Mouse (Mus musculus) layer of hippocampus, adult 9-11 months (tissue): ENCODE measurements around the gene Ripor2.
A peak's percentile ranks its signal among the peaks of the same experiment; 100 is the strongest.

Source experiments
- DNase-seq: peaks from one replicate; pipeline ENCODE4 v3.0.0; 2022

Ripor2 gene

GRCm38 (mm10) chr13:24581833-24582232 is at the start of gene Ripor2:
TSS of gene Ripor2 (plus strand) at chr13:24582189.
- DNase-seq, result no peak

- no peak for DNase-seq
Measured at GRCm38 (mm10) chr13:24536531-24537167, 45.3 kb upstream of the Ripor2 start.

GRCm38 (mm10) chr13:24538012-24538411 is 44.0 kb upstream of the Ripor2 start:
- DNase-seq, result no peak

- DNase-seq, result no peak
Measured at GRCm38 (mm10) chr13:24538941-24539340, 43.0 kb upstream of the Ripor2 start.

- no peak for DNase-seq
Measured at GRCm38 (mm10) chr13:24545677-24546076, 36.3 kb upstream of the Ripor2 start.

GRCm38 (mm10) chr13:24546801-24547459 is 35.1 kb upstream of the Ripor2 start:
- DNase-seq, result no peak

- no peak for DNase-seq
Measured at GRCm38 (mm10) chr13:24548911-24549310, 33.1 kb upstream of the Ripor2 start.

- no peak for DNase-seq
Measured at GRCm38 (mm10) chr13:24551100-24551931, 30.7 kb upstream of the Ripor2 start.

GRCm38 (mm10) chr13:24552039-24552438 is 29.9 kb upstream of the Ripor2 start:
- no peak for DNase-seq

- DNase-seq, result no peak
Measured at GRCm38 (mm10) chr13:24561391-24561790, 20.6 kb upstream of the Ripor2 start.

GRCm38 (mm10) chr13:24564706-24565105 is 17.3 kb upstream of the Ripor2 start:
- DNase-seq, result no peak

- no peak for DNase-seq
Measured at GRCm38 (mm10) chr13:24565230-24565949, 16.6 kb upstream of the Ripor2 start.

GRCm38 (mm10) chr13:24565950-24566320 is 16.1 kb upstream of the Ripor2 start:
- DNase-seq, result no peak

- no peak for DNase-seq
Measured at GRCm38 (mm10) chr13:24567176-24567811, 14.7 kb upstream of the Ripor2 start.

GRCm38 (mm10) chr13:24569066-24569465 is 12.9 kb upstream of the Ripor2 start:
- DNase-seq, result no peak

- no peak for DNase-seq
Measured at GRCm38 (mm10) chr13:24570716-24571115, 11.3 kb upstream of the Ripor2 start.

- no peak for DNase-seq
Measured at GRCm38 (mm10) chr13:24571906-24572305, 10.1 kb upstream of the Ripor2 start.

- no peak for DNase-seq
Measured at GRCm38 (mm10) chr13:24575126-24575525, 6.9 kb upstream of the Ripor2 start.

- peak; percentile 94 for DNase-seq
Measured at GRCm38 (mm10) chr13:24576338-24577119, 5.5 kb upstream of the Ripor2 start.

GRCm38 (mm10) chr13:24578317-24578716 is 3.7 kb upstream of the Ripor2 start:
- no peak for DNase-seq

GRCm38 (mm10) chr13:24580759-24581158 is 1.2 kb upstream of the Ripor2 start:
- DNase-seq, result no peak

GRCm38 (mm10) chr13:24584403-24584802 is 2.4 kb downstream of the Ripor2 start:
- DNase-seq, result no peak
